Mouse (Mus musculus) testis, adult 2 months (tissue): Measurements from ENCODE around the gene Tbata. TPM values are rescaled to one million over a fixed set of nuclear protein-coding genes. Genes with fewer than 3 reads are reported as not detected.
A peak's percentile ranks its signal among the peaks of the same experiment; 100 is the strongest.

ENCODE experiments used
- H3K27ac ChIP-seq: fragments of 200-500 bp; 2 replicates; pipeline ENCODE4 v1.5.1; 2012; ENCODE audit warnings: low read depth, low read length; ENCODE audit not compliant: control insufficient read depth, insufficient read depth
- H3K27me3 ChIP-seq: fragments of 200-500 bp; 2 replicates; pipeline ENCODE4 v1.6.1; 2012; ENCODE audit warnings: mild to moderate bottlenecking, low read length, moderate library complexity; ENCODE audit not compliant: control insufficient read depth, insufficient read depth
- H3K36me3 ChIP-seq: fragments of 200-500 bp; 2 replicates; pipeline ENCODE4 v1.6.1; 2012; ENCODE audit warnings: mild to moderate bottlenecking, low read length; ENCODE audit not compliant: control insufficient read depth, insufficient read depth
- H3K4me1 ChIP-seq: fragments of 200-500 bp; 2 replicates; pipeline ENCODE4 v1.6.1; 2012; ENCODE audit warnings: low read length; ENCODE audit not compliant: control insufficient read depth, insufficient read depth
- H3K4me3 ChIP-seq: fragments of 200-500 bp; 2 replicates; pipeline ENCODE4 v1.5.1; 2012; ENCODE audit warnings: low read depth, mild to moderate bottlenecking, low read length, moderate library complexity, mixed read lengths; ENCODE audit not compliant: control insufficient read depth
- CTCF ChIP-seq: fragments of 200-500 bp; IDR thresholded peaks from 2 replicates; pipeline ENCODE4 v1.5.1; 2012; ENCODE audit warnings: low read depth, mild to moderate bottlenecking, inconsistent platforms, low read length, moderate library complexity; ENCODE audit not compliant: control insufficient read depth, insufficient read depth, insufficient replicate concordance
- POLR2A ChIP-seq: fragments of 200-500 bp; IDR thresholded peaks from 2 replicates; pipeline ENCODE4 v1.6.1; 2012; ENCODE audit warnings: low read depth, mild to moderate bottlenecking, inconsistent platforms, low read length, moderate library complexity; ENCODE audit not compliant: control insufficient read depth
- polyA plus RNA-seq: library from polyadenylated mRNA; depleted of rRNA; stranded (reverse); fragments of >200 nt; gene quantifications from 2 replicates; pipeline ENCODE4 v1.2.3, GENCODE M21; 2012

Tbata gene
- polyA plus RNA-seq, 1 experiment: 599 TPM

GRCm38 (mm10) chr10:61137567-61137966 lies 34.2 kb upstream of the Tbata start:
- Histone ChIP-seq H3K27ac (no peak overlapping the region), H3K4me1 (no peaks in the 10 kb centered on the region), H3K27me3 (no peaks in the 10 kb centered on the region), H3K4me3 (no peak overlapping the region), H3K36me3 (no peaks in the 10 kb centered on the region)
- TF ChIP-seq POLR2A: no peak
- TF ChIP-seq CTCF: no peak

GRCm38 (mm10) chr10:61143343-61143742 lies 28.4 kb upstream of the Tbata start:
- Histone ChIP-seq H3K4me1 (peaks cover 11% of the 10 kb centered on the region), H3K36me3 (no peaks in the 10 kb centered on the region), H3K4me3 (no peak overlapping the region), H3K27ac (no peak overlapping the region), H3K27me3 (peaks cover 7% of the 10 kb centered on the region; the same call in 1 of the 2 replicates)
- no peak for TF ChIP-seq CTCF
- TF ChIP-seq POLR2A: no peak

GRCm38 (mm10) chr10:61145766-61146118 lies 26.0 kb upstream of the Tbata start:
- peak overlapping the region; percentile 66; the same call in 1 of the 2 replicates for H3K27ac ChIP-seq
- peaks cover 11% of the 10 kb centered on the region for H3K4me1 ChIP-seq
- peaks cover 7% of the 10 kb centered on the region; the same call in 1 of the 2 replicates for H3K27me3 ChIP-seq
- TF ChIP-seq POLR2A (no peak), CTCF (no peak)
- peak overlapping the region; percentile 95 for H3K4me3 ChIP-seq
- no peaks in the 10 kb centered on the region for H3K36me3 ChIP-seq

GRCm38 (mm10) chr10:61146119-61146806 lies 25.5 kb upstream of the Tbata start:
- peaks cover 7% of the 10 kb centered on the region; the same call in 1 of the 2 replicates for H3K27me3 ChIP-seq
- H3K4me1 ChIP-seq: peaks cover 11% of the 10 kb centered on the region
- TF ChIP-seq CTCF: no peak
- TF ChIP-seq POLR2A: no peak
- H3K4me3 ChIP-seq: peak overlapping the region; percentile 95
- H3K36me3 ChIP-seq: no peaks in the 10 kb centered on the region
- H3K27ac ChIP-seq: peak overlapping the region; percentile 66

GRCm38 (mm10) chr10:61146807-61147156 lies 25.0 kb upstream of the Tbata start:
- TF ChIP-seq POLR2A (no peak), CTCF (no peak)
- Histone ChIP-seq H3K36me3 (no peaks in the 10 kb centered on the region), H3K4me1 (peaks cover 11% of the 10 kb centered on the region), H3K4me3 (peak overlapping the region; percentile 95), H3K27ac (peak overlapping the region; percentile 94), H3K27me3 (peaks cover 7% of the 10 kb centered on the region; the same call in 1 of the 2 replicates)

GRCm38 (mm10) chr10:61147157-61148040 lies 24.4 kb upstream of the Tbata start, which contains the start of gene Sgpl1:
Gene Sgpl1, minus strand, starts transcription at chr10:61147703.
- Histone ChIP-seq H3K4me1 (peaks cover 11% of the 10 kb centered on the region), H3K4me3 (peak within 1 kb of the TSS; percentile 95), H3K27me3 (peaks cover 7% of the 10 kb centered on the region; the same call in 1 of the 2 replicates), H3K36me3 (no peaks in the 10 kb centered on the region), H3K27ac (peak within 1 kb of the TSS; percentile 94)
- TF ChIP-seq CTCF: peak; percentile 73
- peak; percentile 35 for TF ChIP-seq POLR2A

- no peaks in the 10 kb centered on the region for H3K36me3 ChIP-seq
Measured at GRCm38 (mm10) chr10:61149476-61149875, 22.3 kb upstream of the Tbata start.

More at GRCm38 (mm10) chr10:61149476-61149875, 22.3 kb upstream of the Tbata start:
- Histone ChIP-seq H3K4me1 (peaks cover 11% of the 10 kb centered on the region), H3K4me3 (no peak overlapping the region), H3K27ac (no peak overlapping the region), H3K27me3 (peaks cover 7% of the 10 kb centered on the region; the same call in 1 of the 2 replicates)
- TF ChIP-seq CTCF (no peak), POLR2A (no peak)
